Mouse (Mus musculus): ENCODE data around the gene Phpt1.

DNA sequence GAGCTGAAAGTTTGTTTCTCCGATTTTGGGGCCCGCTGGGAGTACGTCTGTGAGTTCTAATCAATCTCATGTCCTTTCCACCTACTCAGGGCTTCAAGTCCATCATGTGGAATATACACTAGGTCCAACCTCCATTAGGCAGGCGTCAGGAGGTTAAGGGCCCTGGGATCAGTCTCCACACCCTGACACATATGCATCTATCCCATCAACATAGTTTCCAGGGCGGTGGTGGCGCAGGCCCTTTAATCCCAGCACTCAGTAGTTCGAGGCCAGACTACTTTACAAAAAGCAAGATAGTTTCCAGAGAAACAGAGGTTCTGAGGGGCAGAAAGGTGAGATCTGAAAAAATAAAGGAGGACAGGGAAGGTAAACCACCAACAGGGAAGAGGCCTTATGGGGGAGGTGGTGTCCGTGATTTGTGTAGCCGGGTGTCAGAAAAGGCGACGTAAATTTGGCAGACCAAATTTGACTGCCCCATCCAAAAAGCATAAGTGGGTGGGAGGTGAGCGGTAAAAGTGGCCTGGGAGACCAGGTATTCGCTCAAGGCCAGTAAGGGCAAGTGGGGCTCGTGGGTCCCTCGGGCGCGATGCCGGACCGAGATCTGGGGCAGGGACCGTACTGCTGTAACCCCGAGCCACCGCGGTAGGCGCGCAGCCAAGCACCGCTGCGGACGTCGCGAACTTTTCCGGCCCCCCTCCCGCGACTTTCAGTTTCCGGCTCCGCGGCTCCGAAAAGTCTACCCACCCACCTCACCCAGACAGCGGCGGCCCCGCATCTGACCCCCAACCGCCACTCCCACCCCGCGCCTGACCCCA, 28.8 kb downstream of the Phpt1 start:
- no peak for TF ChIP-seq CTCF (IDR thresholded peaks at IDR 0.05; ENCODE audit: control insufficient read depth, insufficient read depth, low read length)
- no peak for TF ChIP-seq POLR2A (IDR thresholded peaks at IDR 0.05; ENCODE audit: borderline replicate concordance, control insufficient read depth, low read depth, low read length)

All from bone marrow, adult 2 months (tissue).